Mouse (Mus musculus): ENCODE results near the gene Uroc1. TPM values are rescaled to one million over a fixed set of nuclear protein-coding genes. Genes with fewer than 3 reads are reported as not detected.

The Uroc1 gene
- total RNA-seq (2017): not detected in 2 replicates

- ATAC-seq (ENCODE audit: extremely low read depth, insufficient number of reproducible peaks, low FRiP score, poor library complexity, severe bottlenecking): no peak
Observed at GRCm38 (mm10) chr6:90332561-90333425, at the start of gene Uroc1. Gene Uroc1, plus strand, starts transcription at chr6:90333284.

- ATAC-seq (ENCODE audit: extremely low read depth, insufficient number of reproducible peaks, low FRiP score, poor library complexity, severe bottlenecking): no peak
Observed at GRCm38 (mm10) chr6:90288265-90288664, 44.8 kb upstream of the Uroc1 start.

GRCm38 (mm10) chr6:90300919-90301318 lies 32.2 kb upstream of the Uroc1 start, which contains the start of gene BC048671:
Gene BC048671, plus strand, starts transcription at chr6:90301219.
- no peak for ATAC-seq (ENCODE audit: extremely low read depth, insufficient number of reproducible peaks, low FRiP score, poor library complexity, severe bottlenecking)

GRCm38 (mm10) chr6:90306315-90306975 lies 26.6 kb upstream of the Uroc1 start:
- no peak for ATAC-seq (ENCODE audit: extremely low read depth, insufficient number of reproducible peaks, low FRiP score, poor library complexity, severe bottlenecking)

- no peak for ATAC-seq (ENCODE audit: extremely low read depth, insufficient number of reproducible peaks, low FRiP score, poor library complexity, severe bottlenecking)
Observed at GRCm38 (mm10) chr6:90308839-90309778, 24.0 kb upstream of the Uroc1 start.

- no peak for ATAC-seq (ENCODE audit: extremely low read depth, insufficient number of reproducible peaks, low FRiP score, poor library complexity, severe bottlenecking)
Observed at GRCm38 (mm10) chr6:90315961-90316360, 17.1 kb upstream of the Uroc1 start.

- ATAC-seq (ENCODE audit: extremely low read depth, insufficient number of reproducible peaks, low FRiP score, poor library complexity, severe bottlenecking): no peak
Observed at GRCm38 (mm10) chr6:90317510-90318258, 15.4 kb upstream of the Uroc1 start.

GRCm38 (mm10) chr6:90319019-90319418 lies 14.1 kb upstream of the Uroc1 start:
- no peak for ATAC-seq (ENCODE audit: extremely low read depth, insufficient number of reproducible peaks, low FRiP score, poor library complexity, severe bottlenecking)

- ATAC-seq (ENCODE audit: extremely low read depth, insufficient number of reproducible peaks, low FRiP score, poor library complexity, severe bottlenecking): no peak
Observed at GRCm38 (mm10) chr6:90319475-90320191, 13.5 kb upstream of the Uroc1 start.

- ATAC-seq (ENCODE audit: extremely low read depth, insufficient number of reproducible peaks, low FRiP score, poor library complexity, severe bottlenecking): peak; percentile 40
Observed at GRCm38 (mm10) chr6:90320429-90320828, 12.7 kb upstream of the Uroc1 start.

- ATAC-seq (ENCODE audit: extremely low read depth, insufficient number of reproducible peaks, low FRiP score, poor library complexity, severe bottlenecking): no peak
Observed at GRCm38 (mm10) chr6:90321811-90322210, 11.3 kb upstream of the Uroc1 start.

GRCm38 (mm10) chr6:90324026-90324425 lies 9.1 kb upstream of the Uroc1 start:
- no peak for ATAC-seq (ENCODE audit: extremely low read depth, insufficient number of reproducible peaks, low FRiP score, poor library complexity, severe bottlenecking)

GRCm38 (mm10) chr6:90324463-90324862 lies 8.6 kb upstream of the Uroc1 start:
- no peak for ATAC-seq (ENCODE audit: extremely low read depth, insufficient number of reproducible peaks, low FRiP score, poor library complexity, severe bottlenecking)

GRCm38 (mm10) chr6:90324991-90325390 lies 8.1 kb upstream of the Uroc1 start, which contains the start of gene Chst13:
Gene Chst13, minus strand, starts transcription at chr6:90325185.
- peak; percentile 67 for ATAC-seq (ENCODE audit: extremely low read depth, insufficient number of reproducible peaks, low FRiP score, poor library complexity, severe bottlenecking)

GRCm38 (mm10) chr6:90327670-90328069 lies 5.4 kb upstream of the Uroc1 start:
- peak; percentile 28; the same call in 1 of the 2 replicates for ATAC-seq (ENCODE audit: extremely low read depth, insufficient number of reproducible peaks, low FRiP score, poor library complexity, severe bottlenecking)

- no peak for ATAC-seq (ENCODE audit: extremely low read depth, insufficient number of reproducible peaks, low FRiP score, poor library complexity, severe bottlenecking)
Observed at GRCm38 (mm10) chr6:90329953-90330352, 3.1 kb upstream of the Uroc1 start.

- ATAC-seq (ENCODE audit: extremely low read depth, insufficient number of reproducible peaks, low FRiP score, poor library complexity, severe bottlenecking): no peak
Observed at GRCm38 (mm10) chr6:90334244-90334643, 1.2 kb downstream of the Uroc1 start.

- no peak for ATAC-seq (ENCODE audit: extremely low read depth, insufficient number of reproducible peaks, low FRiP score, poor library complexity, severe bottlenecking)
Observed at GRCm38 (mm10) chr6:90342343-90342742, 9.3 kb downstream of the Uroc1 start.

All from neutrophil, adult 5-6 weeks (primary cell).